Mouse (Mus musculus) CH12.LX (cell line): ENCODE results near the gene Pik3ca.

ENCODE experiments used
- CTCF ChIP-seq, 2 experiments: IDR thresholded peaks in 1 of 2; conservative IDR thresholded peaks in 1 of 2; 2 replicates each; pipeline ENCODE4 v1.5.1; 2011 to 2012; ENCODE audit warnings: low read depth in 2 of 2, low read length in 2 of 2, improper control_type of control experiment in 1 of 2, inconsistent platforms in 1 of 2, mild to moderate bottlenecking in 1 of 2, moderate library complexity in 1 of 2
- EP300 ChIP-seq: IDR thresholded peaks from 2 replicates; pipeline ENCODE4 v1.6.1; 2011; ENCODE audit warnings: low read length, improper control_type of control experiment
- GABPA ChIP-seq: IDR thresholded peaks from 2 replicates; pipeline ENCODE4 v1.6.1; 2012; ENCODE audit warnings: low read depth, low read length, improper control_type of control experiment, inconsistent platforms; ENCODE audit not compliant: insufficient replicate concordance
- IRF4 ChIP-seq: IDR thresholded peaks from 2 replicates; pipeline ENCODE4 v1.6.1; 2014; ENCODE audit warnings: low read depth, mild to moderate bottlenecking, inconsistent platforms, low read length, improper control_type of control experiment
- JUND ChIP-seq: conservative IDR thresholded peaks from 2 replicates; pipeline ENCODE4 v1.6.1; 2011; ENCODE audit warnings: low read depth, low read length, improper control_type of control experiment
- MAX ChIP-seq: IDR thresholded peaks from 2 replicates; pipeline ENCODE4 v1.6.1; 2011; ENCODE audit warnings: low read length, improper control_type of control experiment
- MXI1 ChIP-seq: IDR thresholded peaks from 2 replicates; pipeline ENCODE4 v1.6.1; 2011; ENCODE audit warnings: mild to moderate bottlenecking, low read depth, low read length, improper control_type of control experiment
- NELFE ChIP-seq: IDR thresholded peaks from 2 replicates; pipeline ENCODE4 v1.6.1; 2011; ENCODE audit warnings: low read depth, low read length, improper control_type of control experiment
- NRF1 ChIP-seq: IDR thresholded peaks from 2 replicates; pipeline ENCODE4 v1.6.1; 2014; ENCODE audit warnings: low read depth, mild to moderate bottlenecking, inconsistent platforms, low read length, improper control_type of control experiment, moderate library complexity
- POLR2A ChIP-seq: IDR thresholded peaks from 2 replicates; pipeline ENCODE4 v1.6.1; 2011; ENCODE audit warnings: low read depth, mild to moderate bottlenecking, improper control_type of control experiment, low read length
- ZC3H11A ChIP-seq: IDR thresholded peaks from 2 replicates; pipeline ENCODE4 v1.6.1; 2012; ENCODE audit warnings: low read depth, mild to moderate bottlenecking, inconsistent platforms, low read length, improper control_type of control experiment
- ZNF384 ChIP-seq: IDR thresholded peaks from 2 replicates; pipeline ENCODE4 v1.6.1; 2012; ENCODE audit warnings: low read depth, low read length, improper control_type of control experiment, inconsistent platforms

DNA sequence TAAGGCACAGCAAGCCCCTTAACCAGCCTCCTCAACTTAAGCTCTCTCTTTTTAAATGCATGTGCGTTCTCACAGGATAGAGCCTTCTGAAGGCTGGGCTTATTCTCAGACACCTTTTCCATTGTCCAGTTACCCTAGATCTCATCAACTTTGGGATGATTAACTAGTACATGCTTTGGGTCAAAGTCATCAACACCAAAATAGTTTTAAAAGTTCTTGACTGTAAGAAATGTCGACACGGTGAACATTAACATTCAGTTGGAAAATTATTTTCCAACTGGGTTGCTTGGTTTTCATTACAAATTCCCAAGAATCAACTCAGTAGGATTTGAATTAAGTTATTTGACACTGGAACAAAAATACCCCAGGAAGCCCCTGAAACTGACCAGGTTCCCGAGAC lies 4.6 kb upstream of the Pik3ca start:
- TF ChIP-seq CTCF (conservative IDR thresholded peaks at IDR 0.05 in 1 of 2, IDR thresholded peaks at IDR 0.05 in 1 of 2; ENCODE audit: low read depth in 2 of 2, low read length in 2 of 2) (no peak), POLR2A (no peak), ZC3H11A (no peak), MXI1 (no peak), GABPA (no peak), MAX (no peak), NELFE (no peak), IRF4 (no peak), EP300 (no peak), JUND (no peak), NRF1 (no peak), ZNF384 (no peak)
